Mouse (Mus musculus) spleen, postnatal 10 days (tissue): ENCODE results near the gene Stoml1.
"Not testable (repeated sequence)": the region's sequence is repeated elsewhere in the genome, so short reads cannot be mapped to it uniquely, and the experiment has no call there.

Source experiments
- DNase-seq, 2 experiments: peaks; one replicate each; pipeline ENCODE4 v3.0.0; 2021 to 2022; ENCODE audit warnings: low spot score in 2 of 2

The Stoml1 gene

DNA sequence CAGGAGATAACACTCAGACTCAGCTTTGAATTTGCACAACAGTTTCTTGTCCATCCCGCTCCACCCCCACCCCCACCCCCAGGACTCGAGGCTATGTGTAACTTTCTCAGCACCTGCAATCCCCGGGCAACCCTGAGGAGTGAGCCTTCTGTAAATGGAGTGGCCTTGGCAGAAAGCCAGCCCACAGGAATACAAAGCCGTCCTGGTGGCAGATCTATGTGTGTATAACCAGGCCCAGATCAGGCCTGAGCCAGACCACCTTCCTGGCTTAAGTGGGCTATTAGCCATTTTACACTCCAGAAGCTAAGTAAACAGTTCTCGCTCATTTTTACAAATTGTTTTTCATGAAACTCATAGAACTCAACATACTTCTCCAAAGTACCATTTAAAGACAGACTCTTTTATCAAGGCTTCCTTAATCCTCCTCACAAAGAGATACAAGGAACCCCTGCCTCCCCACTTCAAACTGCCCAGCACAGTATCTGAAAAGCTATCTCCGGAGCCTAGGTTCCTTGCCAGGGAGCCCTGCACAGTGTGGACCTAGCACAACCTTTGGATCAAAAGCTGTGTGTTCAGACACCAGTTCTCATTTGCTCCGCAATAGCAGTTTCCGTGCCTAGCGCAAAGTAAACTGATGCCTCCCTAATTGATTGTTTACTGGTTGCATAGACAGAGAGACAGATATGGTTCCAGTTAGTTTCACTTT lies 11.0 kb upstream of the Stoml1 start:
- DNase-seq, result no peak

DNA sequence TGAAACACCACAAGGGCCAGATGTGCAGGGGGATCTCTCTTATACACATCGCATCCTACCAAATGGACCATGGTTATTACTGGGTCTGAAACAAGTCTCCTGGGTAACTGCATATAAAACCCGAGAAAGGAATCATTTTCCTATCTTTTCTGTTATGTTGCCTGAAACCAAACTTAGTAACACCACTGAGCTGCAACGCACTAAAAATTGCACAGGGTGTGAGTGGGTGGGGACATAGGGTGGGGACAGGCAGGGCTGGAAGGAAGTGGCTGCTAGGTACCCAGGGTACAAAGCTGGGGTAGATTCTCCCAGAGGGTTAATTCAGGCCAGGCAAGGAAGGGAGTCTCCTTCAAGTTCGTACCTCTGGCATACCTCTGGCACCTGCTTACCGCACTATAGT lies 10.3 kb upstream of the Stoml1 start:
- DNase-seq, result no peak

DNA sequence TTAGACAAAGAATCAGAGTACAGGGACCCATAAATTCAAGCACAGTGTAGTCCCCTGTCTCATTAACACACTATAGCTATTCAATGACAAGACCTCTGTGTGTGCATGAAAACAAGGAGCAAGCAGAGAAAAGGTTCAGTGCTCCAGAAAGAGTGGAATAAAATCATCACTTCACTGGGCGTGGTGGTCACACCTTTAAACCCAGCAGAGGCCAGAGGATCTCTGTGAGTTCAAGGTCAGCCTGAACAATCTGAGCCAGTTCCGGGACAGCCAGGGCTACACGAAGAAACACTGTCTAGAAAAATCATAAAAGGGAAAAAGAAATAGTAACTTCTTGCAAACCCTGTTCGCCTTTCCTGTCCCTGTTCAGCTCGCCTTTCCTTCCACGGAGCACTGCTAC lies 9.3 kb upstream of the Stoml1 start:
- no peak for DNase-seq

DNA sequence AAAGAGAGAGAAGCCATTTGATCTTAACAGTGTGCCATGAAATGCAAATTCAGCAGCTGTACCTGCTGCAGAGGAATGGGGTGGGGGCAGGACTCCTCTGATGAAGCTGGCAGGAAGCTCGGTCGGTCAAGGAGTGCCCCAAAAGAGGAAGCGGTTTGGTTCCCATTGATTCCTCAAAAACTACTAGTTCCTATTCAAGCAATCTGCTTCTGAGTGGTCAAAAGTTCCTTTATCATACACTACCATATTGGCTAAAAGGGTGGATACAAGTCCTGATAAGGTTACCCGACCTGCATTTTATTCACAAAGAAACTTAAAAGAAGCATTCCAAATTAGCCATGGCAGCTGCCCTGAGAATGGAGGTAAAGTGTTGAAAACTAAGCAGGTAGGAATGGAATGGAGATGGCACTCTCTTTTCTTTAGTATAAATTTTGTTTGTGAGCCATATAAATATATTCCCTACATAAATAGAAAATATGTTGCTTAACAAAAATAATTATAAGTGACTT lies 6.8 kb upstream of the Stoml1 start:
- peak in 1 of 2 experiments; percentile 37 for DNase-seq

DNA sequence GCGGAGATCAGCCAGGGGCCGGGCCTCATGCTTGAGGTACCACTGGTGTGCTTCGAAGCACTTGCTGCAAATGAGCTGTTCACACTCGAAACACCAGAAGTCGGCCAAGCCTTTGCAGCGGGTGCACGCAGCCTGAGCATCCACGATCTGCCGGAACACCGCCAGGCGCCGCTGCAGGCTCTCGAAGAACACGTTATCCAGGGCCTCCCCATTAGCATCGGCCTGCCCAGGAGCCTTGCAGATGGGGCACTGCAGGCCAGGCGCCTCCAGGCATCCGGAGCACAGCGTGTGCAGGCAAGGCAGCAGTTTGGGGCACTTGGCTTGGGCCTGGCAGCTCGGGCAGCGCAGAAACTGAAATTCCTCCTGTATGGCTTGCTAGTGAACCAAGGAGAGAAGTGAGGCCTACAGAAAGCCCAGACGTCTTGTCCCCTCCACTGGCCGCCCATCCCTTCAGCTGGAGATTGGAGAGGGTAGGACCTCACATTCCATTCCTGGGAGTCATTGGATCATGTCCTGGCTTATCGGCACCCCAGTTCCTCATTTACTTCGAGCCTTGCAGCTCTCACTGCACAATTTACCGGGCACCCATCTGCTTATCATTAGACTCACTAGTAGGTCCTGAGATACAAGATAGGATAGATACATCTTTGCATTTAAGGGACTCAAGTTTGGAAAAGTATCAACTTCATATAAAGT lies 5.8 kb upstream of the Stoml1 start:
- DNase-seq, result peak; percentile 86 to 94

DNA sequence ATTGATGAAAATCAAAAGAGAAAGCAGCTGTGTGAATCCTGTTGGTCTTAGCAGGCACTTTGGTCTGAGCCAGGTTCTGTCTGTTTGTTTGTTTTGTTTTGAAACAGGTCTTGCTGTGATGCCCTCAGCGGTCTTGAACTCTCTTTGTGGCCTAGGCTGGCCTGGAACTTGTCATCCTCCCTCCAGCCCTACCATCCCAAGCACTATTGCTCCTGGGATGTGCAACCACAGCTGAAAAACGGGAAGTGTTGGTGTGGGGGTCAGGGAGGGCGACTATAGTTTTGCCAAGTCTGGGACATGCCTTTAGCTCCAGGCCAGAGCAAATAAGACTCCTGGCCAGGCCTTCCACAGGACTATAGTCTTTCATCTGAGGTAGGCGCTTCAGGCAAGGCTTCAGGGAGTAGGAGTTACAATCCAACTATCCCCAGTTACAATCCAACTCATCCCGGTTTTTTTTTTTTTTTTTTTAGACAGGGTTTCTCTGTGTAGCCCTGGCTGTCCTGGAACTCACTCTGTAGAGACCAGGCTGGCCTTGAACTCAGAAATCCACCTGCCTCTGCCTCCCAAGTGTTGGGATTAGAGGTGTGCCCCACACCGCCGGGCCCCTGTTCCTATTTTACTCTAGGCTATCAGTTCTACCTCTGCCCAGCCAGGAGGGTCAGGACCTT lies 4.1 kb upstream of the Stoml1 start:
- peak in 1 of 2 experiments; percentile 38 for DNase-seq

DNA sequence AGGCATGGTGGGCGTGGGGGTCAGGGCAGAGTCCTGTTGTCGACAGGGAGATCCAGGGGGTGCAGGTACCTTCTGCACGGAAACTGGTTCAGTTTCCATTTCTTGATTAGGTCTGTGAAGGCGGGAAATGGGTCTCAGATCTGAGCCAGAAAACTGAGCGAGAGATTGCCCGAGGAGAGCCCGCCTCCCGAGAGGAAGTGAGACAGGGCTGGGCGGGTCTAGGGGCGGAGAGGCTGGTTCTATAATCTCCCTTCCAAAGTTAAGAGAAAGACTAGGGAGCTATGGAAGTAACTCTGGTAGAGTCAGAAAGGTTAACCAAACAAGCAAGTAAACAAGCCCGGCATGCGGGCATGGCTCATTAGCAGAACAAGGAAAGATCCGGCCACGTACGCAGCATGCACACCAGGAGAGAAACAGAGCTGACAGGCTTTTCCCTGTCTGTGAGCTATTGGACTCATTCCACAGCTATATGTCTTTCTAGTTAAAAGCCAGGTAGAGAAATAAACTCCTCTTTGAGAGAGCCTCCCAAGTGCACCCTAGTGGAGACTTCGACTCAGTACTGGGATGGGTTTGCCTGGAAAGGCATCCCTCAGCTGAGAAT lies 3.3 kb upstream of the Stoml1 start, which contains the start of gene Pml:
Gene Pml, minus strand, starts transcription at position 195 of the 601 bp plus-strand sequence.
- peak; percentile 80 to 86 for DNase-seq

DNA sequence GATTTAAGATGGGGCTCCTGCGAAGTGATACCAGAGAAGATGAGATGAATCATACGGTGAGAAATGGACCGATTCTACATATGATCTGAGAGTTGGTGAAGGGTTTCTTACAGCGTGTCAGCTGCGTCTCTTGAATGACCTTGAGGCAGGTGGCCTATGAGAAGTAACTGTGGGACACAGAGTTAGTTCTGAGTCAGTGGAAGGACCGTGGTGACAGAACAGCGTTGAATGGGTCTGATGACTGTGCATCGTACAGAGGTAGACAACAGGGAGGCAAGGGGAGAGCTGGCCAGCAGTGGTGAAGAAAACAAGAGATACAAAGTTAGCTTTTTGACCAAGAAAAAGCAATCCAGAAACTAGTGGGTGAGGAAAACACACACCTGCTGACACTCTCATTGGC lies 2.6 kb upstream of the Stoml1 start:
- no peak for DNase-seq

DNA sequence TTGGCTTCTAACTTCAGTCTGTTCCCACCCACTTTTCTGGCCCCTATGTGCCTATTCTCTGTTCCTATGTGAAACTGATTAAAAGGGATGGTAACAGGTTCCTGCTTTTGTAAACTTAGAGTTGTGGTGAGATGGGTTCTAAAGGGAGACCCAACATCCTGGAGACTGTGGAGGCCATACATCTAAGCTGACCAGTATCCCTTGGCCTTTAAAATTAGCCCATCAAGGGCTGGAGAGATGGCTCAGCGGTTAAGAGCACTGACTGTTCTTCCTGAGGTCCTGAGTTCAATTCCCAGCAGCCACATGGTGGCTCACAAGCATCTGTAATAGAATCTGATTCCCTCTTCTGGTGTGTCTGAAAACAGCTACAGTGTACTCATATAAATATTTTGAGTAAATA lies 2.2 kb upstream of the Stoml1 start:
- not testable (repeated sequence) for DNase-seq

DNA sequence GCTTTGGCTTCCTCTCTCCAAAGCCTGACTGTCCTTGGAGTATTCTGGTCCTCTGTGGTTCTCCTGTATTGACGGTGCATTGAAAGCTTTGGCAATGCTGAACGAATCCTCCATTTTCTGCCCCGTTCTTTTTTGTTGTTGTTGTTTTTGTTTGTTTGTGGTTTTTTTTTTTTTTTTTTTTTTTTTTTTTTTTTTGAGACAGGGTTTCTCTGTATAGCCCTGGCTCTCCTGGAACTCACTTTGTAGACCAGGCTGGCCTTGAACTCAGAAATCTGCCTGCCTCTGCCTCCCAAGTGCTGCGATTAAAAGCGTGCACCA lies 800 bp downstream of the Stoml1 start:
- not testable (repeated sequence) for DNase-seq

DNA sequence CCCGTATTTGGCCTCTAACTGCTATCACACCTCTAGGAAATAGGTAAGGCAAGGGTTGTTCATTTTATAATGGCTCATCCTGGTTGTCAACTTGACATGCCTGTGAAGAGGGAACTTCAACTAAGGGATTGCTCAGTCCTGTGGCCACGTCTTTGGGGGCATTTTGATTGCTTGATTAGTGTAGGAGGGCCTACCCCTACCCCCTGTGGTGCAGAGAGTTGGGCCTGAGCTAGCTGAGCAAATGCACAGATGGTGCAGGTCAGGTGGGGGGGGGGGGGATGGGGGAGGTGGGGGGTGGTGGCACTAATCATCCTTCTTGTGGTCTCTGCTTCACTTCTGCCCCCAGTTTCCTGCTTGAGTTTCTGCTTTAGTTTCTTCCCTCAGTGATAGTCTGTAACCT lies 2.1 kb downstream of the Stoml1 start:
- no peak for DNase-seq

DNA sequence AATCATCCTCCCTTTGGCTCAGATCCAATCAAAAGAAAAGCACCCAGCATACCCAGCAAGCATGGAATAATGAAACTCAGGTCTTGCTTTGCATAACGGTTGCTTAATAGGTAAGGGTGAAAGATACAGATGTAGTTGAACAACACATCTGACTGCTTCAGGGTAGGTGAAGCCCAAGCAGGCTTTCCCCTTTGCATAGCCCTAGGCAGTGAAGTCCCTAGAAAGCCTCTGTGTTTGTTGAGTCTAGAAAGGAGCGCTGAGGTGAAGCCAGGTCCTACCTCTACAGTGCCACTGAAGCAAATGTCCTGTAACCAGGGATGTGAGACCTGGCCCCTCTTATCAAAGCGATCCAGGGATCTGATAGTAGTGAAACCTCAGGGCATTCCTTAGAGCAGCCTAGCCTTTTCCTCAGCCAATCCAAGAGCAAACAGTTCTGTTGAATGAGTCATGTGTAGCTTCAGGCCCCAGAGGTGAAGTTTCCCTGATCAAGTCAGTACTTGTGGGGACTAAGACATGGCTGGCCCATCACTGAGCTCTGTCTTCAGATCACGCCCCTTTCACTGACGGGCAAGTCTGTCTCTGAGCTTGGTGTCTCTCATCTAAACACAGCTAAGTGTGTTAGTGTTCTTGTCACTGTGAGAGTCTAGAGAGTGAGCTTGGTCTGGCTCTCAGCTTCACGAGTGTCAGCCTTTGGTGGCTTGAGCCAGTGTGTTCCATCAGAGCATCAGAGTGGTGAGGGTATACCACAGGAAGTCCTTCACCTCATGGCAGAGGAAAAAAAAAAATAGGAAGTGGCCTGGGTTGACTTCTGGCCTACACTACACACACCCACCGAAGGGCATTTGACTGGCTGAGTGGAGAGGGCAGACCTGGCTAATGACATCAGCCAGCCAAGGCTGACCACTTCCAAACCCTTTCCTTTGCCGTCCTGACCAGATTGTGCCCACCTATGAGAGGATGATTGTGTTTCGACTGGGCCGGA lies 3.0 kb downstream of the Stoml1 start:
- no peak for DNase-seq

DNA sequence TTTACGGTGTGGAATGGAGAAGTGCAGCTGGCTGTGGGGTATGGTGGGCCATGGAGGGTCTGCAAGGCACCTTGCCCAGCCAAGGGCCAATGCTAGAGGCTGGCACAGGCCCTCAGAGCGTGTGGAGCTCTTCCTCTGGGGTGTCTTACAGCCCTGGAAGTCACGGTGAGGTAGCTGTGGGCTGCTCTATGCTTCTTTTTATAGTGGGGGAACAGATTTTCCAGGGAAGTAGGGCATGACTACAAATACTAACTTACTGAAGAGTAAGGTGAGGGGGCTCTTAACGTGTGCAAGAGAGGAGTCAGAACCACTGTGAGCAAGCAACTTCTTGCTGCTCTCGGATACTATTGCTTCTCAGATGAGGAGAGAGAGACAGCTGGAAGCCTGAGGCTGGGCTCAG lies 9.5 kb downstream of the Stoml1 start:
- no peak for DNase-seq

DNA sequence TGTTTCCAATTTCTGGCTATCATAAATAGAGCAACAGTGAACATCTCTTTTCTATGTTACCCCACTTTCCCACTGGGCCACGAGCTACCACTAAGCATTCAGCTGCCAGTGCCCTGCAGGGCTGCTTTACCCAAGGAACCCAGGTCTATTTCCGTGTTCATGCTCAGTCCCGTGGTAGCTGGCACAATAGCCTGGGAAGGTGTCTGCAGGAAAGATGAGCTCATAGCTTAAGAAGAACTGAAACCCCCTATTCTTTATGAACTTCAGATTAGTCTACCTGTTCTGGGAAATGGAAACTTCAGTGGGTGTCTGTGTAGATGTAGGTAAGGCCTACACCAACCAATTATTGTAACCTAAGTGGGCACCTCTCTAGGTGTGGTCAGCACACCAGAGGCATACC lies 12.4 kb downstream of the Stoml1 start:
- DNase-seq, result no peak

DNA sequence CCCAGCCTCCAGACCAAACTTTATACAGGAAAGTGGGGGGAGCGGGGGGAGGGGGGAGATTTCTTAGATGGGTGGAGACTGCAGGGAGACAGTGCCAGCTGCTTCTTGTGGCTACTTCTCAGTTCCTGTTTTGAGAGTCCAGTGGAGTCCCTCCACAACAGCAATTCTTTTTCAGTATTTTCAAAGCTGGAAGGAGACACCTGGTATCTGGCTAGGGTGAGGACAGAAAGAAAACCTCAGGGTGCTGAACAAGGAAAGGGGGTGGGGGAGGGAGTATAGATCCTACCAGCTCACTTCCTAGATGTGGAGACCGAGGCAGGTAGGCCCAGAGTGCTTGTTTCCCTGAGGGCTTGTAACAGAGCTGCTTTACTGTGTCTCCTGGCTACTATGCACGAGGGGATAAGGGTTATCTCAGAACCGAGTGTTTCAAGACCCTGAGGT lies 13.6 kb downstream of the Stoml1 start:
- DNase-seq, result peak; percentile 22 to 33

DNA sequence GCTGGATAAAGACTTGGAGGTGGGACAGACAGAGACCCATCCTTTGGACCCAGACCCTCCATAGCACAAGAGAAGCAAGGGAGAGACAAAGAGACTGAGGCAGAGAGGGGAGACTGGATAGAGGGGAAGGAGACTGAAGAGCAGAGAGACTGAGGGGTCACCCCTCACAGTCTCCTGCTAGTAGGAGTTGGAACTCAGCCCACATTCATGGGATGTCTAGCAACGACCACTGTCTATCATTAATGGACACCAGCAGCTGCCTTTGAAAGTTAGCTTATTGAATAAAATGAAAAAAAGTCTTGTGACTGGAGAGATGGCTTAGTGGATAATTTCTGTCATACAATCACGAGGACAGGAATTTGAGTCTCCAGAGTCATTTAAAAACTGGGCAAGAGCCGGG lies 14.1 kb downstream of the Stoml1 start:
- DNase-seq, result no peak

DNA sequence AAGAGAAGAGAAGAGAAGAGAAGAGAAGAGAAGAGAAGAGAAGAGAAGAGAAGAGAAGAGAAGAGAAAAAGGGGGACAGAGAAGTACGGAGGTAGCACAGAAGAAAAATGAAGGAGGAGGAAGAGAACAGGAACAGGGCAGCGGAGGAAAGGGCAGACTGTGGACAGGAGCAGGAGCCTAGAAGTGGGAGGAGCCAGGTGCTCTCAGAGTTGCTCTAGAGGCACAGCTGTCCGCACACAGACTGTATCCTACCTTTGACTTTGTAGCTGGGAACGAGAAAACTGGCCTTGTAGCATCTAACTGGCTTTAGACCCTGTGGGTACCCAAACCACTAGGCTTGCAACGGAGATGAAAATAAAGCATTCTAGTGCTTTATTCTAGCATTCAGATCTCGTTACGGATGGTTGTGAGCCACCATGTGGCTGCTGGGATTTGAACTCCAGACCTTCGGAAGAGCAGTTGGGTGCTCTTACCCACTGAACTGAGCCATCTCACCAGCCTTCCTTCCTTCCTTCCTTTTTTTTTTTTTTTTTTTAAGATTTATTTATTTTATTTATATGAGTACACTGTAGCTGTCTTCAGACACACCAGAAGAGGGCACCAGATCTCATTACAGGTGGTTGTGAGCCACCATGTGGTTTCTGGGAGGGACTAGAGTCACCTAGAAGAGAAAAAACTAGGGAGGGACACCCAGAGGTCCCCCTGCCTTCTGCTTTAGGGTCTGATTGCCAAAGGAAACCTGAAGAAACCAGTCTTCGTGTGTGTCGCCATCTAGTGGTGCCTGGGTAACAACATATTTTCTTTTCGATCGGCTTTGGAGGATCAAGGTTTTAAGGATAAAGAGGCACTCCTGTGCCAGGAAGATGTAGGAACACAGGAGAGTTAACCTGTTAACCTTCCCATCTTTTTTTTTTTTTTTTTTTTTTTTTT lies 15.7 kb downstream of the Stoml1 start:
- DNase-seq, result peak; percentile 67 to 85

DNA sequence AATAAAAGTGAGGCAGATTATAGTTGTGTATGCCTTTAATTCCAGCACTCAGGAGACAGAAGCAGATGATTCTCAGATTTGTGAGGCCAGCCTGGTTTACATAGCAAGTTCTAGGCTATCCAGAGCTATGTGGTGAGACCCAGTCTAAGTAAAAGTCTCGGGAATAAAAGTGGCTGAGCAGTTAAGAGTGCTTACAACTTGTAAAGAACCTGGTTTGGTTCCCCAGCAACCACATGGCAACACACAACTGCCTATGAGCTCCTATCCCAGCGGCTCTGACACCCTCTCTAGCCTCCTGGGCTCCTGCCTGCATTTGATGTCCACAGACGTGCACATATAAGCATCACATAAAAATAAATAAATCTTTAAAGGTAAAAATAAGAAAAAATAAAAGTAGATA lies 17.1 kb downstream of the Stoml1 start:
- DNase-seq, result no peak

DNA sequence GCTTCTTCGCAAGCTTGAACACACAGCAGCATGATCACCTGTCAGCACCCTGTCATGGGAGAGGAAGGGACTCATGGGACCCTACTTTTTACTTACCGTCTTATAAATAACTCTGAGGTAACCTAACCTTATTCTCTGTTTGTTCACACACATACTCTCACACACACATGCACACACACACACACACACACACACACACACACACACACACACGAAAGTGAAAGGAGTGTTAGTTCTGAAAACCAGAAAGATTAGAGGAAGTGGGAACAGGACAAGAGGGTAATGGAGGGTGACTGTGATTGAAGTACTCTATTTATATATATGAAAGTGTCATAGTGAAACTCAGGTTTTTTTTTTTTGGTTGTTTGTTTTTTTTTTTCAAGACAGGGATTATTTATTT lies 18.1 kb downstream of the Stoml1 start:
- DNase-seq, result peak in 1 of 2 experiments; percentile 63

DNA sequence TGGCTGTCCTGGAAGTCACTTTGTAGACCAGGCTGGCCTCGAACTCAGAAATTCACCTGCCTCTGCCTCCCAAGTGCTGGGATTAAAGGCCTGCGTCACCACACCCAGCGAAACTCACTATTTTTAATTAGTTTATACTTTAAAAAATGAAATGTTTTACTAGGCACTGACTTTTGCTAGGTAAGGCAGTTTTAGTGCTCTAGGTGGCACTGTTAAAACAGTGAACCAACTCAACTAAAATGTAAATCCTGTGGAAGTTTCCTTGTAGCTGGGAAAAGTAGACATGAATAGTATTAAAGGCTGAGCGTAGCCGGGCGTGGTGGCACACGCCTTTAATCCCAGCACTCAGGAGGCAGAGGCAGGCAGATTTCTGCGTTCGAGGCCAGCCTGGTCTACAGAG lies 18.6 kb downstream of the Stoml1 start:
- DNase-seq, result not testable (repeated sequence)
